Mouse (Mus musculus) heart, embryonic 11.5 days (tissue): ENCODE measurements at regions not wholly inside any gene's neighbourhood (a gene's known extent, or its start where the extent isn't known, plus 50 kb on each side); places are given as distances from the start of the nearest gene placed in this dataset.

Experiments
- ATAC-seq: fragments of 200-750 bp; cut with Nextera tagmentation; replicated peaks from 2 replicates; pipeline ENCODE4 v1.8.0; 2017; ENCODE audit warnings: moderate library complexity; ENCODE audit not compliant: insufficient number of reproducible peaks, low FRiP score, low TSS enrichment
- H3K27ac ChIP-seq: fragments of 300-500 bp; sonication (generic); 2 replicates; pipeline ENCODE4 v1.5.1; 2014; ENCODE audit warnings: mild to moderate bottlenecking, low read depth, low read length
- H3K27me3 ChIP-seq: fragments of 300-500 bp; sonication (generic); 2 replicates; pipeline ENCODE4 v1.6.1; 2014; ENCODE audit warnings: mild to moderate bottlenecking, low read length, mixed read lengths; ENCODE audit not compliant: control insufficient read depth, insufficient read depth
- H3K36me3 ChIP-seq: fragments of 300-500 bp; sonication (generic); 2 replicates; pipeline ENCODE4 v1.6.1; 2014; ENCODE audit warnings: mild to moderate bottlenecking, low read length, moderate library complexity, mixed read lengths; ENCODE audit not compliant: control insufficient read depth, insufficient read depth
- H3K4me1 ChIP-seq: fragments of 300-500 bp; sonication (generic); 2 replicates; pipeline ENCODE4 v1.6.1; 2014; ENCODE audit warnings: low read length; ENCODE audit not compliant: control insufficient read depth, insufficient read depth
- H3K4me2 ChIP-seq: fragments of 300-500 bp; sonication (generic); 2 replicates; pipeline ENCODE4 v1.6.1; 2014; ENCODE audit warnings: mild to moderate bottlenecking, moderate library complexity
- H3K4me3 ChIP-seq: fragments of 300-500 bp; sonication (generic); 2 replicates; pipeline ENCODE4 v1.5.1; 2014; ENCODE audit warnings: low read depth, low read length
- H3K9ac ChIP-seq: fragments of 300-500 bp; sonication (generic); 2 replicates; pipeline ENCODE4 v1.6.1; 2014; ENCODE audit warnings: mild to moderate bottlenecking, low read depth, low read length, moderate library complexity
- H3K9me3 ChIP-seq: fragments of 300-500 bp; sonication (generic); replicated peaks from 2 replicates; pipeline ENCODE4 v1.6.1; 2016; ENCODE audit warnings: low read length; ENCODE audit not compliant: control insufficient read depth
- WGBS: fragments of 180-500 bp; shearing (Covaris S2); extraction: QIAGEN DNeasy Blood & Tissue Kit; methylation state at CpG from one replicate; pipeline ENCODE4 v1.1.7; 2014; ENCODE audit not compliant: insufficient replicate concordance; 5-methylcytosine and 5-hydroxymethylcytosine counted together

- Histone ChIP-seq H3K9ac (no peak overlapping the region), H3K27ac (no peak overlapping the region), H3K36me3 (no peaks in the 10 kb centered on the region), H3K4me3 (no peak overlapping the region), H3K27me3 (no peaks in the 10 kb centered on the region), H3K9me3 (no peaks in the 10 kb centered on the region), H3K4me2 (no peak overlapping the region), H3K4me1 (no peaks in the 10 kb centered on the region)
- 80% methylated on average over 8 of the region's 8 CpGs for WGBS
- no peak for ATAC-seq
These were observed 56.6 kb upstream of the Ank start for GRCm38 (mm10) chr15:27409856-27410255.

- no peak overlapping the region for H3K9ac ChIP-seq
- no peaks in the 10 kb centered on the region for H3K36me3 ChIP-seq
- no peaks in the 10 kb centered on the region for H3K9me3 ChIP-seq
- H3K4me1 ChIP-seq = 0 out of 2 replicates have a peak, but pooled peaks cover under 1% of the 10 kb centered on the region
- H3K27ac ChIP-seq = no peak overlapping the region
- H3K4me2 ChIP-seq = no peak overlapping the region
- no peaks in the 10 kb centered on the region for H3K27me3 ChIP-seq
- no peak for ATAC-seq
- WGBS = 88% methylated on average over 2 of the region's 2 CpGs
- no peak overlapping the region for H3K4me3 ChIP-seq
These were observed 54.2 kb upstream of the Ank start for GRCm38 (mm10) chr15:27412304-27412703.

GRCm38 (mm10) chr15:27412761-27413160 lies 53.7 kb upstream of the Ank start:
- no peak for ATAC-seq
- WGBS = 69% methylated on average over 1 of the region's 1 CpGs
- no peaks in the 10 kb centered on the region for H3K27me3 ChIP-seq
- H3K27ac ChIP-seq = no peak overlapping the region
- H3K9me3 ChIP-seq = no peaks in the 10 kb centered on the region
- H3K4me1 ChIP-seq = 0 out of 2 replicates have a peak, but pooled peaks cover 4% of the 10 kb centered on the region
- no peak overlapping the region for H3K4me2 ChIP-seq
- no peak overlapping the region for H3K4me3 ChIP-seq
- H3K36me3 ChIP-seq = no peaks in the 10 kb centered on the region
- H3K9ac ChIP-seq = no peak overlapping the region

GRCm38 (mm10) chr15:27413486-27413885 lies 53.0 kb upstream of the Ank start:
- Histone ChIP-seq H3K27ac (no peak overlapping the region), H3K27me3 (no peaks in the 10 kb centered on the region), H3K4me1 (0 out of 2 replicates have a peak, but pooled peaks cover 4% of the 10 kb centered on the region), H3K4me3 (no peak overlapping the region), H3K9me3 (no peaks in the 10 kb centered on the region), H3K36me3 (no peaks in the 10 kb centered on the region), H3K4me2 (no peak overlapping the region), H3K9ac (no peak overlapping the region)
- WGBS = 86% methylated on average over 7 of the region's 7 CpGs
- ATAC-seq = no peak

GRCm38 (mm10) chr15:27414819-27415218 lies 51.7 kb upstream of the Ank start:
- 59% methylated on average over 7 of the region's 7 CpGs for WGBS
- Histone ChIP-seq H3K27ac (no peak overlapping the region), H3K9ac (no peak overlapping the region), H3K4me2 (no peak overlapping the region), H3K27me3 (no peaks in the 10 kb centered on the region), H3K4me1 (0 out of 2 replicates have a peak, but pooled peaks cover 4% of the 10 kb centered on the region), H3K9me3 (no peaks in the 10 kb centered on the region), H3K36me3 (no peaks in the 10 kb centered on the region), H3K4me3 (no peak overlapping the region)
- ATAC-seq = no peak
